Mouse (Mus musculus) limb, embryonic 14.5 days (tissue): Measurements from ENCODE around the gene Rab8b. TPM values are rescaled to one million over a fixed set of nuclear protein-coding genes. Genes with fewer than 3 reads are reported as not detected.

Experiments used
- ATAC-seq: fragments of 200-750 bp; cut with Nextera tagmentation; 2 replicates; pipeline ENCODE4 v1.8.0; 2017; ENCODE audit warnings: low read depth, moderate number of reproducible peaks, moderate TSS enrichment; ENCODE audit not compliant: low FRiP score
- DNase-seq: peaks from one replicate; pipeline ENCODE4 v3.0.0-alpha.2; 2015; ENCODE audit warnings: low spot score
- H3K27ac ChIP-seq: fragments of 300-500 bp; sonication (generic); replicated peaks from 2 replicates; pipeline ENCODE4 v1.5.1; 2014; ENCODE audit warnings: low read depth, mild to moderate bottlenecking, low read length, moderate library complexity, mixed read lengths
- H3K27me3 ChIP-seq: fragments of 300-500 bp; sonication (generic); 2 replicates; pipeline ENCODE4 v1.6.1; 2014; ENCODE audit warnings: low read length, mixed read lengths; ENCODE audit not compliant: control insufficient read depth, insufficient read depth
- H3K36me3 ChIP-seq: fragments of 300-500 bp; sonication (generic); 2 replicates; pipeline ENCODE4 v1.6.1; 2014; ENCODE audit warnings: mild to moderate bottlenecking, low read length, moderate library complexity, mixed read lengths; ENCODE audit not compliant: control insufficient read depth, insufficient read depth
- H3K4me1 ChIP-seq: fragments of 300-500 bp; sonication (generic); 2 replicates; pipeline ENCODE4 v1.6.1; 2014; ENCODE audit warnings: antibody characterized with exemption, low read length, mixed read lengths; ENCODE audit not compliant: control insufficient read depth, insufficient read depth
- H3K4me2 ChIP-seq: fragments of 300-500 bp; sonication (generic); replicated peaks from 2 replicates; pipeline ENCODE4 v1.6.1; 2014; ENCODE audit warnings: low read depth, mild to moderate bottlenecking, low read length, moderate library complexity; ENCODE audit not compliant: severe bottlenecking
- H3K4me3 ChIP-seq: fragments of 300-500 bp; sonication (generic); replicated peaks from 2 replicates; pipeline ENCODE4 v1.5.1; 2014; ENCODE audit warnings: low read length
- H3K9ac ChIP-seq: fragments of 300-500 bp; sonication (generic); 2 replicates; pipeline ENCODE4 v1.6.1; 2014; ENCODE audit warnings: mild to moderate bottlenecking, low read depth, low read length, moderate library complexity; ENCODE audit not compliant: severe bottlenecking
- H3K9me3 ChIP-seq: fragments of 300-500 bp; sonication (generic); 2 replicates; pipeline ENCODE4 v1.6.1; 2016; ENCODE audit warnings: low read length; ENCODE audit not compliant: control insufficient read depth
- POLR2A ChIP-seq: fragments of 200-500 bp; IDR thresholded peaks from 2 replicates; pipeline ENCODE4 v1.8.0; 2012; ENCODE audit warnings: inconsistent platforms, mild to moderate bottlenecking, moderate library complexity, borderline replicate concordance; ENCODE audit not compliant: insufficient read depth, insufficient read length; ENCODE audit errors: extremely low read depth
- WGBS: fragments of 180-500 bp; shearing (Covaris S2); extraction: QIAGEN DNeasy Blood & Tissue Kit; methylation state at CpG from one replicate; pipeline ENCODE4 v1.1.7; 2014; 5-methylcytosine and 5-hydroxymethylcytosine counted together
- polyA plus RNA-seq, 2 experiments: library from polyadenylated mRNA; depleted of rRNA in 1 of 2; stranded (reverse) in 1 of 2; unstranded in 1 of 2; fragments of >200 nt; fragmentation: Nextera tagmentation in 1 of 2; extraction: Ambion mirVana in 1 of 2; gene quantifications; 2 replicates each; pipeline versions ENCODE4 v1.2.1 to v1.2.3; 2012 to 2014

Gene Rab8b
- polyA plus RNA-seq, 2 experiments, result 14.3 to 15.4 TPM

DNA sequence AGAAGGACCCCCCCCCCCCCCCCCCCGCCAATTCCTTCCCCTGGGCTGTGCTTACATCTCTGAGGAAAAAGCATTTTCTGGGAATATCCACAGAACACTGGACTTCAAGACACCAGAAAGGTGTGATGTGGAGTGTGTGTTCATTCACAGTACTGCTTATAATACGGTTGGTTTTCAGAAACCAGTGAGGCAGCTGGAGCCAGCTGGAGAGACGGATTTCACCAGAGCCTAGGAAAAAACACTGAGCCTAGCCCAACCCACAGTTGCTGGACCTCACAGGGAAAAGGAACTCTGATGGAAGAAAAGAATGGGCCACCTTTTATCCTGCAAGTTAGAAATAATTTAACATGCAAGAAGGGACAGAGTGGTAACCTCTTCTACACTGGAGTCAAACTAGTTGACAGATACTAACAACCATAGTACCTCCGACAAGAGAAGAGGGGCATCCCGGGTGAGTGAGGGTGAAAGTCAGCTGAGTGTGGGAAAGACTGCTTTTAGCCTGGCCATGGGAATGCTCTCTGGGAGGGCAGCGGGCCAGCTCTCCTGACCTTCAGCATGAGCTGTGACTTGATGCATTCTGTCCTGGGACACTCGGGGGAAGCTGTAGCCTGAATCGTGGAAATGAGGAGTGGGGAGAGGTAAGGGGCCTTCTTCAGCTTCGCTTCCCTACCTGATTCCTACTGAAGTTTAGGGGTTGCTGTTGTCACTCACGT is 47.3 kb downstream of the Rab8b start:
- Histone ChIP-seq H3K9me3 (peaks cover 10% of the 10 kb centered on the region; the same call in 1 of the 2 replicates), H3K4me1 (no peaks in the 10 kb centered on the region), H3K4me3 (no peak overlapping the region), H3K36me3 (no peaks in the 10 kb centered on the region), H3K9ac (no peak overlapping the region), H3K27ac (no peak overlapping the region), H3K27me3 (no peaks in the 10 kb centered on the region), H3K4me2 (no peak overlapping the region)
- WGBS, result 86% methylated on average over 10 of the region's 10 CpGs
- no peak for ATAC-seq
- no peak for TF ChIP-seq POLR2A
- no peak for DNase-seq

DNA sequence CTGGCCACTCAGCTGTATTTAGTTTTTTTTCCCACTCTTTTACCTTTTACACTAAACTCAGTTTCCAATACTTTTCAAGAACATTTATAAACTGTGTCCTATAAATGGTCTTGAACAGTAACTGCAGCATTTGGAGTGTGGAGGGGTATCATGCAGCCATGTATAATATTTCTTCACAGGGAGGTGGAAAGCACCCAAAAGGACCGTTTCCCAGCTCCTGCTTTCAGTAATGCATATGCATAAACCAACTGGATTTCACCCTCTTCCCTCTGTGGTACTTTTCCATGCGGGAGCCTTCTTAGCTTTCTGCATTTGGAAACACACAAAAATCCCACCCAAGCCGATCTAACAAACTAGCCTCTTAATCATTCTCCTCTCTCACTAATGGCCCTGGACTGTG is 54.8 kb downstream of the Rab8b start:
- DNase-seq (no peak), ATAC-seq (no peak)
- no peak overlapping the region for H3K27ac ChIP-seq
- H3K36me3 ChIP-seq, result peaks cover 9% of the 10 kb centered on the region; the same call in 1 of the 2 replicates
- no peak overlapping the region for H3K4me3 ChIP-seq
- H3K9me3 ChIP-seq, result no peaks in the 10 kb centered on the region
- no peak overlapping the region for H3K4me2 ChIP-seq
- peaks cover 13% of the 10 kb centered on the region for H3K4me1 ChIP-seq
- 59% methylated on average over 3 of the region's 3 CpGs for WGBS
- no peak overlapping the region for H3K9ac ChIP-seq
- no peaks in the 10 kb centered on the region for H3K27me3 ChIP-seq
- TF ChIP-seq POLR2A, result no peak

GRCm38 (mm10) chr9:66863456-66863855 is 56.0 kb downstream of the Rab8b start:
- ATAC-seq (no peak), DNase-seq (peak; percentile 44)
- Histone ChIP-seq H3K9me3 (no peaks in the 10 kb centered on the region), H3K36me3 (peaks cover 18% of the 10 kb centered on the region), H3K27ac (peak overlapping the region; percentile 34; the same call in 1 of the 2 replicates), H3K9ac (no peak overlapping the region), H3K4me1 (peaks cover 13% of the 10 kb centered on the region), H3K27me3 (no peaks in the 10 kb centered on the region), H3K4me2 (no peak overlapping the region), H3K4me3 (no peak overlapping the region)
- no peak for TF ChIP-seq POLR2A
- WGBS, result 35% methylated on average over 3 of the region's 3 CpGs

- no peak overlapping the region for H3K4me3 ChIP-seq
- no peak overlapping the region for H3K4me2 ChIP-seq
- H3K9ac ChIP-seq, result no peak overlapping the region
- DNase-seq, result no peak
- no peak for TF ChIP-seq POLR2A
- peaks cover 18% of the 10 kb centered on the region for H3K36me3 ChIP-seq
- no peak for ATAC-seq
- WGBS, result 90% methylated on average over 4 of the region's 4 CpGs
- H3K27me3 ChIP-seq, result no peaks in the 10 kb centered on the region
- no peaks in the 10 kb centered on the region for H3K9me3 ChIP-seq
- H3K27ac ChIP-seq, result no peak overlapping the region
- peaks cover 13% of the 10 kb centered on the region for H3K4me1 ChIP-seq
Measured at GRCm38 (mm10) chr9:66862202-66862601, 57.3 kb downstream of the Rab8b start.

DNA sequence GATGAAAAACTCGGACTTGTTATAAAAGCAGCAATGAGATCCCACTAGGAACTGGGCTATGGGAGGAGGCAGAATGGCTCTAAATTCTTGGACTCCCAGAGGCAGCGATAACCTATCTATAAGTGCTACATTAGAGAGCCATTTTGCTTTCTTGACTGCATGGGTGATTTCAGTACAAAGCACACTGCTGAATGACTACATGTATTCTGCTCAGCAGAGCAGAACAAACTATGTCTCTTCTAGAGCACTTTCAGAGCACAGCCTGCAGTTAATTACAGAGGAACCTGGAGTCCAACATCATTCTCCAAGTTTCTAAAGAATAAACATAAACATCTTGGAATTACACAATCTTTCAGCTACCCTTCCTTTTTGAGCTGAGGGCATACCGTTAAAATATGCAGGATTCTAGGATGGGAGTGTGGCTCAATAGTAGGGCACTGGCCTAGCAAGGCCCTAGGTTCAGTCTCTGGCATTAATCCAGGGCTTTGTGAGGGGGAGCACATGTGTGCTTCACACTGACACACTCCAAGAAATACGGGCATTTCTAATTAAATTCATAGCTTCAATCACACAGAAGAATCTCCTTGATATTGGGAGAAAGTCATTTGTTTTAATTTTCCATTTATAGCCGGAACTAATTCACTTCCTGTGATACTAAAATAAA is 58.3 kb downstream of the Rab8b start:
- DNase-seq, result no peak
- no peak for TF ChIP-seq POLR2A
- Histone ChIP-seq H3K9me3 (no peaks in the 10 kb centered on the region), H3K27me3 (no peaks in the 10 kb centered on the region), H3K4me1 (peaks cover 13% of the 10 kb centered on the region), H3K9ac (no peak overlapping the region), H3K4me3 (no peak overlapping the region), H3K36me3 (peaks cover 18% of the 10 kb centered on the region), H3K27ac (no peak overlapping the region), H3K4me2 (no peak overlapping the region)
- WGBS, result 71% methylated on average over 5 of the region's 5 CpGs
- no peak for ATAC-seq
